Mouse (Mus musculus) CH12.LX (cell line): ENCODE measurements around the gene Atp8b5. TPM values are rescaled to one million over a fixed set of nuclear protein-coding genes. Genes with fewer than 3 reads are reported as not detected.

ENCODE experiments used
- DNase-seq: peaks from one replicate; pipeline ENCODE4 v3.0.0-alpha.2; 2013; ENCODE audit errors: extremely low read depth
- H3K27ac ChIP-seq: 2 replicates; pipeline ENCODE4 v1.5.1; 2012; ENCODE audit warnings: low read depth, mild to moderate bottlenecking, control low read depth, moderate library complexity; ENCODE audit not compliant: insufficient read depth
- H3K27me3 ChIP-seq: replicated peaks from 2 replicates; pipeline ENCODE3; 2012; ENCODE audit warnings: inconsistent platforms
- H3K36me3 ChIP-seq, 2 experiments: replicated peaks in 1 of 2; 2 replicates each; pipeline versions ENCODE3 to v1.6.1; 2012; ENCODE audit warnings: inconsistent platforms in 1 of 2, low read length in 1 of 2, mild to moderate bottlenecking in 1 of 2, mixed read lengths in 1 of 2, moderate library complexity in 1 of 2; ENCODE audit not compliant: control insufficient read depth in 1 of 2, insufficient read depth in 1 of 2
- H3K4me1 ChIP-seq, 2 experiments: 2 replicates each; pipeline ENCODE4 v1.6.1; 2012; ENCODE audit warnings: inconsistent platforms in 1 of 2, moderate library complexity in 1 of 2; ENCODE audit not compliant: insufficient read depth in 2 of 2, control insufficient read depth in 1 of 2
- H3K4me2 ChIP-seq: 2 replicates; pipeline ENCODE4 v1.6.1; 2012; ENCODE audit warnings: low read depth, mild to moderate bottlenecking, control low read depth; ENCODE audit not compliant: poor library complexity, insufficient read depth, severe bottlenecking
- H3K4me3 ChIP-seq, 3 experiments: fragments of 150-350 bp in 1 of 3; sonication (generic) in 1 of 3; replicated peaks in 1 of 3; 2 replicates each; pipeline versions ENCODE3 to v1.5.1; 2011 to 2012; ENCODE audit warnings: low read depth in 2 of 3, low read length in 2 of 3, mild to moderate bottlenecking in 2 of 3, moderate library complexity in 2 of 3, control low read depth in 1 of 3, improper control_type of control experiment in 1 of 3, inconsistent platforms in 1 of 3, mixed read lengths in 1 of 3; ENCODE audit not compliant: poor library complexity in 1 of 3
- H3K79me2 ChIP-seq: replicated peaks from 2 replicates; pipeline ENCODE4 v1.6.1; 2012; ENCODE audit warnings: mild to moderate bottlenecking, moderate library complexity; ENCODE audit not compliant: control insufficient read depth, poor library complexity, insufficient read depth, severe bottlenecking; ENCODE audit errors: extremely low read depth
- H3K9ac ChIP-seq: 2 replicates; pipeline ENCODE4 v1.6.1; 2012; ENCODE audit warnings: low read depth, mild to moderate bottlenecking, control low read depth, moderate library complexity; ENCODE audit not compliant: insufficient read depth
- H3K9me3 ChIP-seq: replicated peaks from 2 replicates; pipeline ENCODE3; 2012; ENCODE audit warnings: low read length, inconsistent platforms, mixed read lengths
- CHD1 ChIP-seq: IDR thresholded peaks from 2 replicates; pipeline ENCODE4 v1.6.1; 2012; ENCODE audit warnings: low read depth, low read length, improper control_type of control experiment, inconsistent platforms
- CHD2 ChIP-seq: IDR thresholded peaks from 2 replicates; pipeline ENCODE4 v1.6.1; 2011; ENCODE audit warnings: low read length, improper control_type of control experiment
- GABPA ChIP-seq: IDR thresholded peaks from 2 replicates; pipeline ENCODE4 v1.6.1; 2012; ENCODE audit warnings: low read depth, low read length, improper control_type of control experiment, inconsistent platforms; ENCODE audit not compliant: insufficient replicate concordance
- IRF4 ChIP-seq: IDR thresholded peaks from 2 replicates; pipeline ENCODE4 v1.6.1; 2014; ENCODE audit warnings: low read depth, mild to moderate bottlenecking, inconsistent platforms, low read length, improper control_type of control experiment
- JUN ChIP-seq: IDR thresholded peaks from 2 replicates; pipeline ENCODE4 v1.6.1; 2011; ENCODE audit warnings: low read depth, mild to moderate bottlenecking, low read length, improper control_type of control experiment, moderate library complexity; ENCODE audit not compliant: insufficient read depth
- JUND ChIP-seq: conservative IDR thresholded peaks from 2 replicates; pipeline ENCODE4 v1.6.1; 2011; ENCODE audit warnings: low read depth, low read length, improper control_type of control experiment
- KAT2A ChIP-seq: IDR thresholded peaks from 2 replicates; pipeline ENCODE4 v1.6.1; 2012; ENCODE audit warnings: low read length, improper control_type of control experiment, inconsistent platforms; ENCODE audit not compliant: insufficient replicate concordance
- MEF2A ChIP-seq: IDR thresholded peaks from 2 replicates; pipeline ENCODE4 v1.6.1; 2014; ENCODE audit warnings: low read depth, mild to moderate bottlenecking, inconsistent platforms, low read length, improper control_type of control experiment, borderline replicate concordance
- MYC ChIP-seq: IDR thresholded peaks from 2 replicates; pipeline ENCODE4 v1.6.1; 2011; ENCODE audit warnings: low read depth, mild to moderate bottlenecking, improper control_type of control experiment, low read length
- NELFE ChIP-seq: IDR thresholded peaks from 2 replicates; pipeline ENCODE4 v1.6.1; 2011; ENCODE audit warnings: low read depth, low read length, improper control_type of control experiment
- NRF1 ChIP-seq: IDR thresholded peaks from 2 replicates; pipeline ENCODE4 v1.6.1; 2014; ENCODE audit warnings: low read depth, mild to moderate bottlenecking, inconsistent platforms, low read length, improper control_type of control experiment, moderate library complexity
- PAX5 ChIP-seq: IDR thresholded peaks from 2 replicates; pipeline ENCODE4 v1.6.1; 2012; ENCODE audit warnings: low read length, inconsistent platforms, mixed read lengths
- POLR2A ChIP-seq: IDR thresholded peaks from 2 replicates; pipeline ENCODE4 v1.6.1; 2011; ENCODE audit warnings: low read depth, mild to moderate bottlenecking, improper control_type of control experiment, low read length
- POLR2AphosphoS2 ChIP-seq: IDR thresholded peaks from 2 replicates; pipeline ENCODE4 v1.6.1; 2011; ENCODE audit warnings: low read depth, low read length, improper control_type of control experiment
- RAD21 ChIP-seq: IDR thresholded peaks from 2 replicates; pipeline ENCODE4 v1.6.1; 2011; ENCODE audit warnings: low read depth, mild to moderate bottlenecking, low read length, improper control_type of control experiment, moderate library complexity
- RCOR1 ChIP-seq: conservative IDR thresholded peaks from 2 replicates; pipeline ENCODE4 v1.6.1; 2012; ENCODE audit warnings: low read depth, mild to moderate bottlenecking, inconsistent platforms, low read length, improper control_type of control experiment
- SIN3A ChIP-seq: IDR thresholded peaks from 2 replicates; pipeline ENCODE4 v1.6.1; 2012; ENCODE audit warnings: low read length, improper control_type of control experiment, inconsistent platforms
- SMC3 ChIP-seq: IDR thresholded peaks from 2 replicates; pipeline ENCODE4 v1.6.1; 2011; ENCODE audit warnings: low read depth, low read length, improper control_type of control experiment
- TCF12 ChIP-seq: IDR thresholded peaks from 2 replicates; pipeline ENCODE4 v1.6.1; 2014; ENCODE audit warnings: low read depth, mild to moderate bottlenecking, inconsistent platforms, low read length, improper control_type of control experiment
- UBTF ChIP-seq: IDR thresholded peaks from 2 replicates; pipeline ENCODE4 v1.6.1; 2012; ENCODE audit warnings: low read depth, mild to moderate bottlenecking, inconsistent platforms, low read length, improper control_type of control experiment, moderate library complexity
- USF1 ChIP-seq: IDR thresholded peaks from 2 replicates; pipeline ENCODE4 v1.6.1; 2014; ENCODE audit warnings: low read depth, mild to moderate bottlenecking, inconsistent platforms, low read length, improper control_type of control experiment
- ZC3H11A ChIP-seq: IDR thresholded peaks from 2 replicates; pipeline ENCODE4 v1.6.1; 2012; ENCODE audit warnings: low read depth, mild to moderate bottlenecking, inconsistent platforms, low read length, improper control_type of control experiment
- ZKSCAN1 ChIP-seq: IDR thresholded peaks from 2 replicates; pipeline ENCODE4 v1.6.1; 2012; ENCODE audit warnings: low read depth, inconsistent platforms, low read length, improper control_type of control experiment, borderline replicate concordance
- ZMIZ1 ChIP-seq: IDR thresholded peaks from 2 replicates; pipeline ENCODE4 v1.6.1; 2012; ENCODE audit warnings: low read depth, mild to moderate bottlenecking, inconsistent platforms, low read length, improper control_type of control experiment
- ZNF384 ChIP-seq: IDR thresholded peaks from 2 replicates; pipeline ENCODE4 v1.6.1; 2012; ENCODE audit warnings: low read depth, low read length, improper control_type of control experiment, inconsistent platforms
- dilution Hi-C: fragments of 300-500 bp; cut with MboI; formaldehyde crosslinking; loops from 2 replicates; pipeline ENCODE4 v1.14.3; 2020; ENCODE audit warnings: low sequenced_read_pairs; ENCODE audit not compliant: extremely low pct_unique_long_range_greater_than_20kb, extremely low pct_ligation_motif_present
- in situ Hi-C: fragments of 300-500 bp; cut with MboI; formaldehyde crosslinking; loops from 3 replicates; pipeline ENCODE4 v1.14.3; 2019; ENCODE audit warnings: low sequenced_read_pairs, low pct_ligation_motif_present, low pct_unique_long_range_greater_than_20kb, mixed read lengths
- polyA plus RNA-seq: library from polyadenylated mRNA; unstranded; fragments of >175 nt; gene quantifications from 2 replicates; pipeline ENCODE4 v1.2.1, GENCODE M21; 2012; ENCODE audit warnings: low read depth; ENCODE audit not compliant: insufficient read length
- total RNA-seq, 2 experiments: library from RNA; depleted of rRNA; stranded (reverse); fragments of 300-350 nt in 1 of 2; fragments of >200 nt in 1 of 2; gene quantifications; 2 replicates each; pipeline ENCODE4 v1.2.3; 2012 to 2014

The Atp8b5 gene
- total and polyA plus RNA-seq, 3 experiments, result 0.13 to 1.3 (median 0.54) TPM

DNA sequence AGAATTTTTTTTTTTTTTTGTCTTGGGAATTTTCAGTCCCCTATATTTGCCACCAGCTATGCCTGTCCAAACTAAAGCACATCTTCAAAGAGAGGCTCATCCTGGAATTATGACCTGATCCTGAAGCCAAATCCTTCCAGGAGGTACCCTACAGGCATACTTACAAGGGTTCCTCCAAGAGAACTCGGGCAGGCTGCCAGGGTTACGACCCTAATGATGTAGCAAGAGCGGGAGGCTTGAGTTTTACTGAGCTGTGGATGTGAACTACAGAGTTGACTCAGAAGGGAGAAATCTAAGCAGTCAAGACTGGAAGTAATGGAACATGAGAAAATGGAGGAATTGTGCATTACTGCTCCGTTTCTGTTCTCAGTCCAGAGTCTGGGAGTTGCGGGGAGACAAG lies 6.9 kb upstream of the Atp8b5 start:
- in situ Hi-C loops, result loop anchor here (5.0 kb wide), 1 partner anchor 162 kb away; no protein-coding TSS in a partner anchor

DNA sequence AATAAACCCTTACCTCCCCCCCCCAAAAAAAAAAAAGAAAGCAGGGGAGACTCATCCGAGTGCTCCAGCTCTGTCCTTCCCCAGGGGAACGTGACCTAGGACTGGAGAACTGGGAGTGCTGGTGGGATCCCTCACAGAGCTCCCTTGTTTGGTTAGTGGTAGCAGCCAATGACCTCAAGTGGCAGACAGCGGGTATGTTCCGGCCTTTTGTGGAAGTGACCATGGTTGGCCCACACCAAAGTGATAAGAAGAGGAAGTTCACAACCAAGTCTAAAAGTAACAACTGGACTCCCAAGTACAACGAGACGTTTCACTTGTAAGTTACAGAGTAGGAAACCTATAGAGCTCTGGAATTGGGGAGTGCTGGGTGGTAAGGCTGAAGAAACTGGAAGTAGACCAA lies 4.1 kb upstream of the Atp8b5 start:
- H3K9me3 ChIP-seq, result no peaks in the 10 kb centered on the region
- H3K9ac ChIP-seq, result no peak overlapping the region
- no peak for DNase-seq
- no peak overlapping the region for H3K27ac ChIP-seq
- H3K4me1 ChIP-seq, result peaks cover 2 to 6% of the 10 kb centered on the region in 2 experiments; a peak in 2 of 4 replicates
- no peak overlapping the region for H3K4me3 ChIP-seq
- dilution Hi-C loops, result no loop called here
- in situ Hi-C loops, result loop anchor here (5.0 kb wide), 1 partner anchor 159 kb away; no protein-coding TSS in a partner anchor
- no peak for TF ChIP-seq SMC3
- no peak for TF ChIP-seq GABPA
- no peak for TF ChIP-seq USF1
- no peak for TF ChIP-seq NELFE
- no peak for TF ChIP-seq POLR2A
- TF ChIP-seq SIN3A, result no peak
- no peak for TF ChIP-seq CHD2
- TF ChIP-seq RCOR1, result no peak
- TF ChIP-seq NRF1, result no peak
- TF ChIP-seq KAT2A, result no peak
- TF ChIP-seq UBTF, result no peak
- TF ChIP-seq ZC3H11A, result no peak
- no peak for TF ChIP-seq RAD21
- no peaks in the 10 kb centered on the region for H3K79me2 ChIP-seq
- H3K27me3 ChIP-seq, result peaks cover 16% of the 10 kb centered on the region
- no peak overlapping the region for H3K4me2 ChIP-seq
- H3K36me3 ChIP-seq, result no peaks in the 10 kb centered on the region

More for the DNA sequence above, 6.9 kb upstream of the Atp8b5 start:
- no peaks in the 10 kb centered on the region for H3K36me3 ChIP-seq
- TF ChIP-seq IRF4 (no peak), PAX5 (no peak), NELFE (no peak), ZKSCAN1 (no peak), SIN3A (no peak), MYC (no peak), MEF2A (no peak), CHD1 (no peak), RCOR1 (no peak), NRF1 (no peak), POLR2AphosphoS2 (no peak), RAD21 (no peak), CHD2 (no peak), ZNF384 (no peak), ZMIZ1 (no peak), TCF12 (no peak), JUND (no peak), JUN (no peak), UBTF (no peak)
- H3K4me3 ChIP-seq, result no peak overlapping the region
- peaks cover 16% of the 10 kb centered on the region for H3K27me3 ChIP-seq
- no peak overlapping the region for H3K9ac ChIP-seq
- no peaks in the 10 kb centered on the region for H3K79me2 ChIP-seq
- H3K27ac ChIP-seq, result no peak overlapping the region
- H3K4me1 ChIP-seq, result no peaks in the 10 kb centered on the region
- H3K4me2 ChIP-seq, result no peak overlapping the region
- H3K9me3 ChIP-seq, result no peaks in the 10 kb centered on the region
- no peak for DNase-seq
- dilution Hi-C loops, result no loop called here
